Mouse (Mus musculus): ENCODE results near the gene Orc1. TPM values are rescaled to one million over a fixed set of nuclear protein-coding genes. Genes with fewer than 3 reads are reported as not detected.

Gene Orc1
- polyA plus RNA-seq, 1 experiment from 2014 or later = 25.0 TPM

- 73% methylated on average over 2 of the region's 2 CpGs for WGBS
Measured at GRCm38 (mm10) chr4:108664407-108664806, 85.2 kb downstream of the Orc1 start.

More at GRCm38 (mm10) chr4:108664407-108664806, 85.2 kb downstream of the Orc1 start:
- Histone ChIP-seq H3K36me3 (replicated peaks) (peaks cover 41% of the 10 kb centered on the region), H3K4me1 (no peaks in the 10 kb centered on the region), H3K27me3 (ENCODE audit: poor library complexity, severe bottlenecking) (no peaks in the 10 kb centered on the region), H3K9me3 (no peaks in the 10 kb centered on the region), H3K27ac (no peak overlapping the region), H3K4me3 (no peak overlapping the region)
- DNase-seq (ENCODE audit: extremely low spot score, low spot score) = no peak

Other genes starting within 250 kb of the Orc1 start
- 1.7 and 1.8 TPM in 2 replicates for gene Shisal2a, start 196.1 kb upstream of the Orc1 start, polyA plus RNA-seq (2016; fragmentation: Nextera tagmentation; extraction: Ambion mirVana)
- gene Gpx7, start 172.5 kb upstream of the Orc1 start, polyA plus RNA-seq (2016; fragmentation: Nextera tagmentation; extraction: Ambion mirVana) = 30.5 and 34.8 TPM in 2 replicates
- gene Tut4, start 120.0 kb upstream of the Orc1 start, polyA plus RNA-seq (2016; fragmentation: Nextera tagmentation; extraction: Ambion mirVana) = 83.3 and 85.1 TPM in 2 replicates
- 130 and 136 TPM in 2 replicates for gene Prpf38a, start 87 bp upstream of the Orc1 start, polyA plus RNA-seq (2016; fragmentation: Nextera tagmentation; extraction: Ambion mirVana)
- 23.6 and 27.7 TPM in 2 replicates for gene Cc2d1b, start 40.5 kb downstream of the Orc1 start, polyA plus RNA-seq (2016; fragmentation: Nextera tagmentation; extraction: Ambion mirVana)
- 1.5 and 1.8 TPM in 2 replicates for gene 3110021N24Rik, start 140.2 kb downstream of the Orc1 start, polyA plus RNA-seq (2016; fragmentation: Nextera tagmentation; extraction: Ambion mirVana)
- gene Zfyve9, start 201.4 kb downstream of the Orc1 start, polyA plus RNA-seq (2016; fragmentation: Nextera tagmentation; extraction: Ambion mirVana) = 5.2 and 5.3 TPM in 2 replicates